Comparison of ENCODE assay signal across 23 mouse cellular contexts in genomic region chr11:107285731-107286130, GRCm38 (mm10).
A peak's percentile ranks its signal among the peaks of the same experiment; 100 is the strongest.
DNase-seq lines count a peak whose midpoint lies in the region; ATAC-seq lines count a peak whose summit lies in the region.
"Had no signal": no experiment of that assay in that cellular context is flagged by ENCODE, and none has a peak within 500 bp of the region (broad histone marks: within the 10 kb centered on the region; RNA-seq: fewer than 3 reads in every experiment).

No protein-coding gene starts in this region.

- H3K4me1 ChIP-seq in forebrain, embryonic 11.5 days (replicated peaks; ENCODE audit: control insufficient read depth, insufficient read depth, low read length): no peaks in the 10 kb centered on the region
- H3K4me1 ChIP-seq: stomach, embryonic 15.5 days had no signal

- H3K27me3 ChIP-seq in forebrain, embryonic 11.5 days (ENCODE audit: control insufficient read depth, insufficient read depth, low read length): no peaks in the 10 kb centered on the region
- H3K27me3 ChIP-seq: embryonic facial prominence, embryonic 13.5 days; heart, embryonic 15.5 days; liver, embryonic 13.5 days; stomach, embryonic 15.5 days had no signal

- 88% methylated on average over 7 of the region's 7 CpGs for WGBS in forebrain, embryonic 11.5 days

- H3K9me3 ChIP-seq in forebrain, embryonic 11.5 days (ENCODE audit: control insufficient read depth, low read length): no peaks in the 10 kb centered on the region
- H3K9me3 ChIP-seq: G1E; heart, embryonic 15.5 days; liver, embryonic 13.5 days; midbrain, embryonic 10.5 days; stomach, embryonic 15.5 days had no signal

- no peak overlapping the region for H3K4me2 ChIP-seq in forebrain, embryonic 11.5 days (ENCODE audit: low read depth, low read length, severe bottlenecking)
- H3K4me2 ChIP-seq: embryonic facial prominence, embryonic 13.5 days; heart, embryonic 15.5 days; liver, embryonic 13.5 days; stomach, embryonic 15.5 days had no signal

- H3K36me3 ChIP-seq in forebrain, embryonic 11.5 days (ENCODE audit: control insufficient read depth, insufficient read depth, low read length): no peaks in the 10 kb centered on the region
- H3K36me3 ChIP-seq: liver, embryonic 13.5 days; stomach, embryonic 15.5 days had no signal

- no peak for ATAC-seq in forebrain, embryonic 11.5 days (replicated peaks; ENCODE audit: low FRiP score)
- ATAC-seq: forebrain, embryonic 16.5 days; hindbrain, embryonic 16.5 days; intestine, postnatal 0 days had no signal

- DNase-seq in cerebellum, adult 18-20 months: peak; percentile 46
- DNase-seq in cerebellum, adult 11 months: no peak
- DNase-seq in left cerebral cortex, postnatal 4 days: peak; percentile 54
- no peak for DNase-seq in left cerebral cortex, adult 9 months (ENCODE audit: low spot score in 2 of 2)
- DNase-seq in Muller cell, postnatal 12 days (ENCODE audit: inconsistent ontology term): peak; percentile 62
- peak; percentile 64 to 65 for DNase-seq in cerebellum, postnatal 14 days
- DNase-seq in frontal cortex, adult 2 months (ENCODE audit: extremely low spot score in 1 of 2, low spot score in 1 of 2): no peak
- DNase-seq in forebrain, embryonic 11.5 days (ENCODE audit: low spot score): no peak
- DNase-seq: heart, adult 11 months; heart, postnatal 4 days; liver, embryonic 13.5 days; thymus, adult 18-20 months; thymus, postnatal 4 days had no signal

- intact Hi-C loops in left cerebral cortex, postnatal 4 days (cut with DNase I): no loop called here

- no peak overlapping the region for H3K4me3 ChIP-seq in forebrain, embryonic 11.5 days (ENCODE audit: low read depth, low read length)
- H3K4me3 ChIP-seq: embryonic facial prominence, embryonic 13.5 days; heart, embryonic 15.5 days; liver, embryonic 13.5 days; midbrain, embryonic 10.5 days; stomach, embryonic 15.5 days had no signal

- H3K9ac ChIP-seq in forebrain, embryonic 11.5 days (ENCODE audit: low read length): no peak overlapping the region
- H3K9ac ChIP-seq: embryonic facial prominence, embryonic 13.5 days; heart, embryonic 15.5 days; liver, embryonic 13.5 days; stomach, embryonic 15.5 days had no signal

- H3K27ac ChIP-seq in forebrain, embryonic 11.5 days (ENCODE audit: low read depth, low read length): no peak overlapping the region
- H3K27ac ChIP-seq: embryonic facial prominence, embryonic 13.5 days; heart, embryonic 15.5 days; kidney, postnatal 0 days; liver, embryonic 13.5 days; macrophage; midbrain, embryonic 10.5 days; stomach, embryonic 15.5 days had no signal

Comparison
In these comparisons a context has a peak if more than half of its experiments do, and no peak if none do; other contexts are left out.
1. DNase-seq: peak in cerebellum, adult 18-20 months (2 of 2), left cerebral cortex, postnatal 4 days (single experiment), Muller cell, postnatal 12 days (single experiment) and cerebellum, postnatal 14 days (2 of 2); none in cerebellum, adult 11 months (single experiment), left cerebral cortex, adult 9 months (0 of 2), frontal cortex, adult 2 months (0 of 2) and forebrain, embryonic 11.5 days (single experiment).